Mouse (Mus musculus) embryonic fibroblast, embryonic 13.5 days (primary cell): ENCODE measurements around the gene Ski.

Source experiments
- CTCF ChIP-seq: IDR thresholded peaks from 2 replicates; pipeline ENCODE4 v1.5.1; 2011; ENCODE audit warnings: mild to moderate bottlenecking, control low read depth, low read length, moderate library complexity, borderline replicate concordance; ENCODE audit not compliant: insufficient read depth
- POLR2A ChIP-seq: IDR thresholded peaks from 2 replicates; pipeline ENCODE4 v1.6.1; 2011; ENCODE audit warnings: low read depth, mild to moderate bottlenecking, control low read depth, low read length, moderate library complexity

DNA sequence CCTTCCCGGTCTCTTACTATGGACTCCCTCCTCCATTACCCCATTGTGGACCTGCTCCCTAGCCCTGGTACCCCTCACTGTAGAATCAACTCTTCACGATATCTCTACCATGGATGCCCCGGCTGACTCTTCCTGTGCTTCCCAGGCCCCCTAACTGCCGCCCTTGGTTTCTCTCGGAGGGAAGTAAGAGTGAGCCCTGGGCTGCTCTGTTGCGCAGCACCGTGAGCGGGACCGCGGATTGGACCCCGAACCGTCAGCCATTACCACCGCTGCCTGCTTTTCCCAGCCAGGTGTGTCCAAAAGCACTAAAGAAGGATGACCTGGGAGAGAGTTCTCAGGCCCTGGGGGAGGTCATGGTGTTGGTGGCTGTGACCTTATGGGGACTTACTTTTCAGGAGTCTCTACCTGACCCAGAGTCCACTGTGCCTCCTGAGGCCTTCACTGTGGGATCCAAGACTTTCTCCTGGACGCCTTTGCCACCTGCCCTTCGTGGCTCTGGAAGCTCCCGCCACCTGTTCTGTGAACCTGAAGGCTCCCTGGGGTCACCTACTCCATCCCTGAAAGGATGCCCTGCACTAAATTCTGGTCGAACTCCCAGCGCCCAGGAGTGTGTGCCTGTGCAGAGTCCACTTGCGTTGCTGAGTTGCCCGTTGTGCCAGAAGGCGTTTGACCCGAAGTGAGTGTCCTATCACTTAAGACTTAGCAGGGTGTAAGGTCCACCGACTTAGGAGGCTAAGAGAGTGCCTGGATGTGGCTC lies 28.1 kb upstream of the Ski start:
- TF ChIP-seq CTCF = no peak
- peak; percentile 43 for TF ChIP-seq POLR2A
